Mouse (Mus musculus) monocyte, adult 2 months (primary cell): ENCODE results near the gene Crip1.
A peak's percentile ranks its signal among the peaks of the same experiment; 100 is the strongest.
"Not testable (repeated sequence)": the region's sequence is repeated elsewhere in the genome, so short reads cannot be mapped to it uniquely, and the experiment has no call there.

Experiments used
- DNase-seq, 2 experiments: peaks; one replicate each; pipeline ENCODE4 v3.0.0; 2022; ENCODE audit warnings: low spot score in 2 of 2, low read depth in 1 of 2

Gene Crip1

GRCm38 (mm10) chr12:113176960-113177725 lies 31.0 kb downstream of the Crip1 start:
- DNase-seq: no peak

- DNase-seq: no peak
Measured at GRCm38 (mm10) chr12:113181020-113181419, 34.9 kb downstream of the Crip1 start.

- DNase-seq: no peak
Measured at GRCm38 (mm10) chr12:113184945-113185344, 38.8 kb downstream of the Crip1 start.

GRCm38 (mm10) chr12:113185442-113186291 lies 39.6 kb downstream of the Crip1 start, which contains the start of gene Tmem121:
Tmem121 (plus strand) TSS chr12:113185930.
- no peak for DNase-seq

GRCm38 (mm10) chr12:113186326-113187010 lies 40.4 kb downstream of the Crip1 start:
- DNase-seq: no peak

GRCm38 (mm10) chr12:113187011-113187375 lies 40.9 kb downstream of the Crip1 start:
- no peak for DNase-seq

GRCm38 (mm10) chr12:113187584-113188295 lies 41.6 kb downstream of the Crip1 start:
- peak; percentile 27 to 52 for DNase-seq

- no peak for DNase-seq
Measured at GRCm38 (mm10) chr12:113188349-113189055, 42.4 kb downstream of the Crip1 start.

GRCm38 (mm10) chr12:113193423-113193822 lies 47.3 kb downstream of the Crip1 start:
- DNase-seq: no peak

- not testable (repeated sequence) for DNase-seq
Measured at GRCm38 (mm10) chr12:113199132-113199531, 53.0 kb downstream of the Crip1 start.

GRCm38 (mm10) chr12:113201301-113201700 lies 55.2 kb downstream of the Crip1 start:
- no peak for DNase-seq

- no peak for DNase-seq
Measured at GRCm38 (mm10) chr12:113202008-113202407, 55.9 kb downstream of the Crip1 start.
